Mouse (Mus musculus): ENCODE data around the gene Ptprg. TPM values are rescaled to one million over a fixed set of nuclear protein-coding genes. Genes with fewer than 3 reads are reported as not detected.
"Not testable (repeated sequence)": the region's sequence is repeated elsewhere in the genome, so short reads cannot be mapped to it uniquely, and the experiment has no call there.

Ptprg gene
- total RNA-seq, 2 experiments from 2014 or later = 71.4 to 72.3 TPM

DNA sequence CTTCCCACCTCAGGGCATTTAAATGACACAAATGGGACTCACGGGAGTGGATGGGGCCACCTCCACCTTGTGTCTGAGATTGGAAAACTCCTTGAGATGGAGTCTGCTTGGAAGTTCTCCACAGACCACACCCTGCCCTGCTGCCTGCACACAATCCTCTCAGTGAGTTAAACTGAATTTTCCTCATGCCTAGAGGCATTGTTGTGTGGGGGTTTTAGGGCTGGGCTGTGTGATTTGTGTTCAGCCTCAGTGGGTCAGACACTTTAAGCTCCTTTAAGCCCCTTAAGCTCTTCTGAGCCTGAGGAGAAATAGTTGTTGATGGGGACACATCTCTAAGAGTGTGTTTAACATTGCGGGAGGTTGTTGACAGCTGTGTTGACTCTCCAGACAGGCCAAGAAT is 375.2 kb downstream of the Ptprg start:
- intact Hi-C loops (cut with DNase I) = no loop called here
- no peak for DNase-seq

DNA sequence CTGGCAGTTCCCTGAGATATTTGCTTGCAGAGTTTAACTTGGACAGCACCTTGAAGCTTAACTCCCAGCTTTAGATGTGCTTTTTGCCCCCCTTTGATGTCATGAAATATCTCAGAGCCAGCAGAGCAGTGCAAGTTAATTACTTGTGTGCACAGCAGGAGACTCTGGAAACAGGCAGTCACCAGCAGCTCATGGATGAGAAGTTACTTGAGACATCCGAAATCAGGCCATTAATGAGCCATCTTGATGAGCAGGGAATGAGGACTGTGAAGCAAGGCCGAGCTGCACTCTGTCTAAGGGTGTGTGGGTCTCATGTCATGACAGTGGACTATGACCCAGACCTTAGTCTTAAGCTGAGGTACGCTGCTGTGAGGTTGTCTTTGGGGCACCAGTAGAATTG is 379.2 kb downstream of the Ptprg start:
- DNase-seq = no peak
- intact Hi-C loops (cut with DNase I) = no loop called here

DNA sequence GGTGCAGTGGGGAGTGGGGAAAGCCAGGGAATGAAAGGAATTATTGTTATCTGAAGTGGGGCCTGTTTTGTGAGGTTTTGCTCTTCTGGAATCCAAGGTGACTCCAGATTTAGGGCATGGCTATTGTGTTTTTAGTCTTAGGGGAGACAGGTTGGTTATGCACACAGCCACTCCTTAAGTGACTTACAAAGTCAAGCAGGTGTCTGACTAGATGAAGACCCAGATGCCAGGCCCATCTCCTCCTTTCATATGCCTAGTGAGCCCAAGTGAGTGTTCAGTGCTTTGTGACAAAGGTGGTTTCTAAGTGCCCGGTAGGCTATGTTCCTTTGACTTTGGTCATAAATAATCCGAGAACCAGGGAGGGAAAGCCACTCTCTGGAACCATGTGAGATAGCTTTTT is 381.2 kb downstream of the Ptprg start:
- DNase-seq = no peak
- intact Hi-C loops (cut with DNase I) = no loop called here

DNA sequence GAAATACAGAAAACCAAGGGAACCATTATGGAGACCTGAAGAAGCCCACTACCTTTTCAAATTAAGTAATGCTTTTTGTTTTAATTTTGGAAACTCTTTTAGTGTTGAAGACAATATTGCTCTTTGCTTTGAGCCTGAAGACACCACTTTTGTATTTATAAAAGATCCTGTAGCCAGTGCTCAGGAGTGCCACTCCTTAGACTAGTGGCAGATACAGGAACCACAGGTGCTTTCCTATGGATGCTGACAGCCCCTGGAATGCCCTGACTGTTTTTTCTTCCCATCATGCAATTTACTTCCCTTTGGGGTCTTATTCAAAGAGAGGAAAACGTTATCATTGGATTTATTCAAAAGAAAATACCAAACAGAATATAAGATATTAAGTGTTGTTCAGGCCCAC is 381.9 kb downstream of the Ptprg start:
- no peak for DNase-seq
- intact Hi-C loops (cut with DNase I) = no loop called here

DNA sequence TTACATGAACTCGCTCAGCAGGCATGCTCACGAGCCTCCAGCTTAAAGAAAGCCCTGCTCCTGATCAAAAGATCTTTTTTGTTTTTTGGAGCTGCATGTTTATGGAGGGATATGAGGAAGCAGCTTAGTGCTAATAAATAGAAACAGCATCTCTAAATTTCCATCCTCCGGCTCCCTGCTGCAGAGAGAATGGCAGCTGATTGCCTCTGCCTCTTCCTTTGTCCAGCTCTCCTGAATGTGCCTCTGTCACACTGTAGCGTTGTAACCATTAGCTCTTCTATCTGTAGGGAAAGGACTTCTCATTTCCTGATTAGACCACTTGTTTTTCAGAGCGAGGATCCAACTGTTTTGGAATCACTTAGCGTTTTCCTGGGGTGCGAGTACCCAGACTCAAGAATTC is 382.4 kb downstream of the Ptprg start:
- intact Hi-C loops (cut with DNase I) = no loop called here
- no peak for DNase-seq

DNA sequence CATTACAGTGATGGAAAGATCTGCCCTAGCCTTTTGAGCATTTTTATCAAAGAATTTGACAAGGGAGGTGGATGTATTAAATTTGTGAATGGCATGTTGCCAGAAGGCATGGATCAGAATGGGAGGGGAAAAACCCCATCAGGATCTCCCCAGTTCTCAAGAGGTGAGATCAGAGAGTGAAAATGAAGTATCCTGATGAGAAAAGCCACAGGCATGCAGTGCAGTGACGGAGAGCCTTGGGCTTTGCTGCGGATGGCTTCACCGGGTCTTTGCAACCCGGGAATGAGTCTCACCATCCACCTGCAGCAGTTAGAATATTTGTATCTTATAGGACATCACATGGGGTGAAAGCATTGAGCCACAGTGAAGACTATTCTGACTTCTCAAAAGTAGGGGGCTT is 385.6 kb downstream of the Ptprg start:
- no peak for DNase-seq
- intact Hi-C loops (cut with DNase I) = no loop called here

DNA sequence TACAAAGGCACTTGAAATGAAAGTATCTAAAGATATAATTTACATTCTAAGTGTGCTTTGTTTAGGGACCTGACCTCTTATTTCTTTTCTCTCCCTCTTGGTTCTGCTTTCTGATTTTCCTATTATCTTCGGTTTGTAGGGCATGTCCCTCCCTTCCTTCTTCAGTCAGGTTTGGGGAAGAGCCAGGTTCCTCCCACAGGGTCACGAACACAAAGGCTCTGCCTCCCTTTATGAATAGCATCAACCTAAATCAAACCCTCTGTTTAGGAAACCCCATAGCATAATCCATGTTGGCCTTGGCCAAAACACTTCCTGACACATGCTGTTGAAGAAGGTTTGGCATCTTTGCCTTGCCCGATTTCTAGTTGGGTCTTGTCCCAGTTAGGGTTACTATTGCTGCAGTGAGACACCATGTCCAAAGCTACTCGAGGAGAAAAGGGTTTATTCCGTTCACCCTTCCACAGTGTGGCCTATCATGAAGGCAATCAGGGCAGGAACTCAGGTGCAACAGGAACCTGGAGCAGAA is 388.7 kb downstream of the Ptprg start:
- no peak for DNase-seq
- intact Hi-C loops (cut with DNase I) = no loop called here

DNA sequence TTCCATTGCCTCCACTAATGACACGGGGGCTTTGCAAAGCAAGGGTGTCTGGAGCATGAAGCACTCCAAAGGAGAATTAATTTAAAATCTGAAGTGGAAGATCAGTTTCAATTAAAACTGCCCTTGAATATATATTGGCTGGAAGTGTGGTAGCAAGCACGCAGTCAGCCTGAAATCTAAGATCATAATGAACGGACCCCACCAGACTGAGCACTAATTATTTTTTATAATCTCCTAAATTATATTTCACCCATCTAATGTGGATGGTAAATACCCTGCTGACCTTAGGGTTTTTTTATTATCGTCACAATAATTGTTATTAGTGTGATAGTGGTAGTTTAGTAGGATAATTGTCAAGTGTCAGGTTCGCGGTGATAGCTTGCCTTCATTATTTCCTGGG is 397.0 kb downstream of the Ptprg start:
- DNase-seq = no peak
- intact Hi-C loops (cut with DNase I) = no loop called here

DNA sequence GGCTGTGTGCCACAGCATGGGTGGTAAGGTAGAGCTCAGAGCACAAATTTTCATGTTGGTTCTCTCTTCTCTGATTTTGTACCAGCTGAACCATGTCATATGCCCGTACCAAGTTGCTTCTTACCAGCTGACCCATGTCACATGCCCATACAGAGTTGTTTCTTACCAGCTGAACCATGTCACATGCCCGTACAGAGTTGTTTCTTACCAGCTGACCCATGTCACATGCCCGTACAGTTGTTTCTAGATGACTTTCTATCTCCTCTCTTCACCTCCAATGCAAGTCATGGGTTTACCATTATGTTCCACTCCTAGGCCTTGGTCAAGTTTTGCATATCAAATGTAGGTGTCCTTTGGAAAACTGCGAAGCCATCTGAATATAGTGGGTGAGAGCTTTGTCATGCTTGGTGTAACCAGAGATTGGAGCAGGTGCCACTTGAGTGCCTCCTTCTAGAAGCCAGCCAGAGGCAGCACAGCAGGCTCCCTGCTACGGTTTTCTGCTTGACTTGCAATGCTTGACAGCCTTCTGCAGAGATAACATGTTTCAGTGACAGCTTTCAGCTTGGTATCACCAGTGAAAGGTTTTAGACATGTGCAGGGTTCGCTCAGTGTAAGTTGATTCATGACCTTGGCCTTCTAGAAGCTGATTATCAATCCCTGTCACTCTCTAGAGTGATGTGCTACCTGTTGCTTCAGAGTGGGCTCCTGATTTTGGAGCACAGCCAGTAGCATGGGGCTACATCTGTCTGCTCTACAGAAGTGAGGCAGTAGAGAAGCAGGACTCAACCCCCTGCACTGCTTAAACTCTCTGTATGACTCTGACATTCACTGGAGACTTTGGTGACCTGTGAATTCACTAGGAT is 401.9 kb downstream of the Ptprg start:
- DNase-seq = no peak
- intact Hi-C loops (cut with DNase I) = no loop called here

DNA sequence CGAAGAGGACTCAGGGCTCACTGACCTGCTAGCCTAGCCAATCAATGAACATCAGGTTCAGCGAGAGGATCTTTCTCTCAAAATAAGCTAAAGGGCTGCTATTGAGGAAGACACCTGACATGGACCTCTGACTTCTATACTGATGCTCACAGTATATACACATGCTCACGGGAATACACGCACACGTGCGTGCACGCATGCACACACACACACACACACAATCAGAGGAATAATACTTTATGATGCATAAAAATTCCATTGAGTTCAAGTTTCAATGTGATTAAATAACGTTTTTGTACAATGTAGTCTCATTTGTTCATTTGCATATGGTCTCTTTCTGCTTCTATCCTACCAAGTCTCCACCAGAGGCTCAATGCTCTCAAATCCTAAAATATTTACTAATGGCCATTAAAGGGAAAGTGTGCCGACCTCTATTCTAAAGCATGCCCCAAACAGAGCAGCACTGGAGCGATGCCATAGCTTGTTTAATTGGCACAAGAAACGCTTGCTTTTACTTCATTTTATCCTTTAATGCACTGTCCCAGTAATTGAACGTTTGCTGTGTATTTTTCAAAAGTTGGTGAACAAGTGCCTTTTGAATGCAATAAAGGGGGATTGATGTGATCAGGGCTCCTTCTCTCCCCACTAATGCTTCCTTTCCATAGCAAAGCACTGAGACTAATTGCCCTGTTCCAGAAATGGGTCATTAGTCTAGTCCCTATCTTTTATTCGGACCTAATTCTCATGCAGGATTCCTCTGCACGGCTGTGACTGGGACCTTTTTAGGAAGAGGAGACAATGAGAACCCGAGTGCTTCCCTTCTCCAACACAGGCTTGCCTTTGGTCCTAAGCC is 407.2 kb downstream of the Ptprg start:
- no peak for DNase-seq
- intact Hi-C loops (cut with DNase I) = loop anchor here (10.0 kb wide), 1 partner anchor 46 kb away; no protein-coding TSS in a partner anchor

DNA sequence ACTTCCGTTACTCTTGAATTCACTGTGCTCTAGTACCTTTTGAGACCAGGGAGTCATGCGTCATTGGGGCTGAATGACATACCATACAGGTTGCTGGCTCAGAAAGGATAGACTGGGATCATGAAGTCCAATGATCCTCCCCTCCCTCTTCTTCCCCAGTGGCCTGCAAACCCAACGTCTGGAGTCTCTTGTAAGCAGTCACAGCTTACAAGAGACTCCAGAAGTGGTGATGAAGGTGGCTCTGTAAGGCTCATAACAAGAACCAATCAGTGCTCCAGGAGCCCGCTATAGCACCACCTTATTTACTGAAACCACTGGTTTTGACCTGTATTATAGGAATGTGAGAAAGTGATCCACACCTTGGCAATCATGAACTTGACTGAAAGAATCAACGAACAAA is 408.8 kb downstream of the Ptprg start:
- no peak for DNase-seq
- intact Hi-C loops (cut with DNase I) = loop anchor here (10.0 kb wide), 1 partner anchor 47 kb away; no protein-coding TSS in a partner anchor

DNA sequence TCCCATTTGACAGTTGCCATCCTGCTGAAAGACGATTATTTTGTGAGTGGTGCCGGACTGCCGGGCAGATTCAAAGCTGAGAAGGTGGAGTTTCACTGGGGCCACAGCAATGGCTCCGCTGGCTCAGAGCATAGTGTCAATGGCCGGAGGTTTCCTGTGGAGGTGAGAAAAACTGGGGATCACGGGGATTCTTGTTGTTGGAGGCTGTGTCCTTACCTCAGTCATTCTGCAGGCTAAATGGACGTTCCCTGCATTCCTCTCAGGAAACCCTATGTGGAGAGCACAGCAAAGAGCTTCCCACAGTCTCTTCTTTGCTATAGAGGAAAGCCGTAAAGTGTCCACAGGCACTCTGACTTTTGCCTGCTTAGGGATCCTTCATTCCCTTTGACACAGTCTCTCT is 409.2 kb downstream of the Ptprg start:
- no peak for DNase-seq
- intact Hi-C loops (cut with DNase I) = loop anchor here (10.0 kb wide), 1 partner anchor 48 kb away; no protein-coding TSS in a partner anchor

DNA sequence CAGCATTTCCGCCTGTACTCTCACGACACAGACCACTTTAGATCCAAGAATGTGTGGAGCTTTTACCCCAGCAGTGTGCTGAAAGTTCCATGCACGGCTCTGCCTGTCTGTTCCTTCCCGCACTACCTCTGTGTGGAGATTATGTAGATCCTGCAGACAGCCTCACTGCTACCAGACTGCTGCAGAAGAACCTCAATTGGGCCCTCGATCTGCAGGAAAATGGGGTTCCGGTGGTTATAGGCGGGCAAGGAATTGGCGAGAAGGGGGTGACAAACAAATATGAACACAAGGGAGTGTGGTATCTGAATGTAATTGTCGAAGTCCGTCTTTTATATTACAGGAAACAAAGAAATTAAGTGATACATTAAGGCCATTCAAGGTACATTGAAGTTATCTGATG is 410.5 kb downstream of the Ptprg start:
- intact Hi-C loops (cut with DNase I) = loop anchor here (10.0 kb wide), 1 partner anchor 49 kb away; no protein-coding TSS in a partner anchor

DNA sequence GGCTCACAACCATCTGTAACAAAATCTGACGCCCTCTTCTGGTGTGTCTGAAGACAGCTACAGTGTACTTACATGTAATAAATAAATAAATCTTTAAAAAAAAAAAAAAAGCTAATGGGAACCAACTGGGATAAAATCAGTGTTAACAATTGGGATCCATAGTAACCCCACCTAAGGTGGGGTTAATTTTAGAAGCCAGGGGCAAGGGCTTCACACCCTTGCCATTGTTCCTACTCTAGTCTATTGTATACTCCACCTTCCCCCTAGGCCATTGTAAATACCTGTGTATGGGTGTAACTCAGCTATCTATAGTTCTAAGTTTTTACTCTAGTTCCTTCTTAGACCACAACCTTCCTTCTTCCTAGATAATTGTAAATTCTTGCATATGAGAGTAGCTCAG is 411.0 kb downstream of the Ptprg start:
- not testable (repeated sequence) for DNase-seq
- intact Hi-C loops (cut with DNase I) = loop anchor here (10.0 kb wide), 1 partner anchor 50 kb away; no protein-coding TSS in a partner anchor

More for the DNA sequence above, 410.5 kb downstream of the Ptprg start:
- no peak for DNase-seq

DNA sequence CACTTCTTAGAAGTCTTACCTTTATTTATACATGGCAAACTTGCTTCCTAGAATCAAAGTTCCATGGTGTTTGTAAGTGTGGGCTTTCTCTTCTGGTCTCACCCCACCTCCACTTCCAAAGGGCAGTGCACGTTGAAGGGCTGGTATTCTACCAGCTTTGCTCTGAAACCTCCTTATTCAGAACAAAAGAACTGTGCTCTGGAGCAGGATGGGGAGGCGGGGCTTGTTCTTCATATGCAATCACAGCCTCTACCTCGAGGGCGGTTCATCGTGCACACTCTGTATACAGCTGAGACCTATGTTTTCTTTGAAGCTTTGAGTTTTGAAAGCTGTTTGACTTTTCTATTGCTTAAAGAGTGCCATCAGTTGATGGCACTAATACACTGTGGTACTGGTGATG is 412.5 kb downstream of the Ptprg start:
- DNase-seq = no peak
- intact Hi-C loops (cut with DNase I) = loop anchor here (10.0 kb wide), 1 partner anchor 51 kb away; no protein-coding TSS in a partner anchor

DNA sequence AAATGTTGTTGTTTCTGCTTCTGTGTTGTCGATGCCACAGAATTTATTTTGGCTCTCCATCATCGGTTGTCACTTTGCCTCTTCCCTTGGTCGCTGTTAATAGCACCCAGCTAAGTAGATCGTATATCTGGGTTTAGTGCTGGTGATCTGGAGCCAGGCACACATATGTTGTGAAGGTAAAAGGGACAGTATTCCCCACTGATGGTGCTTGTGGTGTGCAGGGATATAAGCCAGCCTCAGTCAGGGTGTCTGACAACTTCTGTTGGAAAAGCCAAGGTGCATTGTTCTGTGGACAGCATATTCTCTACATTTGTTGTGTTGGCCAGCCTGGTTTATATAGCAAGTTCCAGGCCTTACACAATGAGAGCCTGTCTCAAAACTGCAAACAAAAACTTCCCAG is 428.4 kb downstream of the Ptprg start:
- intact Hi-C loops (cut with DNase I) = no loop called here
- no peak for DNase-seq

DNA sequence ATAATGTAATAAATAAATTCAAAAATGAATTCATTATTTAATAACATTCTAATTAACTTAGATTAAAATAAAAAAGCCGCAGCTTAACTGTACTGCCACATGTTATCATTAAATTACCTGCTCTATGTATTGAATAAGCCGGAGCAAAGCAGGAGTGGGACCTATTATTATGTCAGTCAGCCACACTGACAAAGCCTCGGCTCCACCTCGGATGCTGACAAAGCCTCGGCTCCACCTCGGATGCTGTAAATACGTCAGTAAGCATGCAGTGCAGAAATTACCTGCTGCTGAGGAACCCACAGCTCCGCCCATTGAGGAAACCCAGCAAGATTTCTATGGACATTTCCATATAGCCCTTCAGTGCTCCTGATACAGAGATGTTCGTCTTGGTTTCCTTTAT is 429.7 kb downstream of the Ptprg start:
- intact Hi-C loops (cut with DNase I) = no loop called here

DNA sequence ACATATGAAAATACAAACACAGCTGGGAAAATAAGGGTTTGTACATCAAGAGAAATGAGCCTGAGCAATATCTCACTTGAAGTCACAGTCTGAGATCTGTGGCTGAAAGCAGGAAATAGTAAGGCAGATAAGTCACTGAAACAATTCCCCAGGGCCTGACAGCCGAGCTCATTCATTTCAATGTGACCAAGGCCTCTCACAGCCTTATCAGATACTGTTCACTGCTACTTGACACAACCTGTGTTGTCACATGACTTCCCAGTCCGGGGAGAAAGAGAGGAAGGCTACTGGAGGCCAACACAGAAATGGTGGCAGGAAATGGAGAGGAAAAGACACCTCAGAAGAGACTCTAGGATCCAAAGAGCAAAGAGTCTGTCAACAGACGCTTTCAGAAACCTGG is 430.8 kb downstream of the Ptprg start:
- DNase-seq = peak in 1 of 2 experiments; percentile 7
- intact Hi-C loops (cut with DNase I) = no loop called here

More for the DNA sequence above, 429.7 kb downstream of the Ptprg start:
- no peak for DNase-seq

DNA sequence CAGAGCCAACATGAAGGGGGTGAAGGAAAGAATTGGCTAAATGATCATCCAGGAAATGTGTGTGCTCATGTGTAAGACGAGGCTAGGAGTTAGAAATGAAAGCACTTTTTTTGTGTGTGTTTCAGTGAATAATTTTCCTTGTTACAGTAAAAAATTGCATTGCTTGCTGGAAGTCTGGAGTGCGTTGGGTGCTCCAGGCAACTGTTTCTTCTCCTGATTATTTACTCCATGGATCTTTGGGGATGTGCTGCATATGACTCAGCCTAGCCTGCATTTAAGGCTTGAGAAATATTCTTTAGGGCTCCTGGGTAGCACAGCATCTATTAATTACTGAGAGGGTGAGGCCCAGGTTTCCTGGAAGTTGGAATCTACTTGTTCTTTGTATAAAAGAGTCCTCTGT is 435.6 kb downstream of the Ptprg start:
- intact Hi-C loops (cut with DNase I) = no loop called here
- no peak for DNase-seq

DNA sequence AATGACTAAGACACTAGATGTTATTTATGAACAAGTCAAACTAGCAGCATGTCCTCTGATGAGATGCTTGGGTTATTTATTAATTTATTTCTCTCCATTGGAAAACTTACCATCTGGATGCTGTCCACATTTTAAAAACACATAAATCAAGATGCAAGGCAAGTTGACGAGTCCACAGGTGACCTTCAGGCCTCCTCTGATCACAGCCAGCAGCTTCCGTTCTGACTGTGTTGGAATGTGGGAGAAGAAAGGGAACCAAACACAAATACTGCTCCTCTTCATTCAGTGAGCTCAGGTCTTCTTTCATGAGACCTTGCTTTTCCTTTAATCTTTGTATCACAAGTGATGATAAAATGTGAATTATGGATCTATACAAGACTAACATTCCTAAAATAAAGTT is 437.8 kb downstream of the Ptprg start:
- DNase-seq = no peak
- intact Hi-C loops (cut with DNase I) = no loop called here

DNA sequence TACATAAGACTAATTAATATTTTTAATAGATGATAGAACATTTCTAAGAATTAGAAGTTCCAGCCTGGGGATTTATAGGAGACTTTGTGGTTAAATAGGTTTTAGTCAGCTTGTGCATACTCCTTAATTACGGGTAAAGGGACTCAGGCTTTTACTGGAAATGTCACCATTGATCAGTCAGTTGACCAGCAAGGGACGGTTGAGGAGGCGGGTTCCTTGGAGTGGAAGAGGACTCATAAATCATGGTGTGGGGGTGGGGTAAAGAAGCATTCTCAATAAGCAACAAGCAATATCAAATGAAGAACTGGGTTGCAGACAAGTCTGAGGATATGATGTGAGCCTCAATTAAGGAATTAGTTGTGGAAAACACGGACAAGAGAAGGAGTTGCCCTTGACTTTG is 438.8 kb downstream of the Ptprg start:
- no peak for DNase-seq
- intact Hi-C loops (cut with DNase I) = no loop called here
